Mouse (Mus musculus) gastrocnemius, adult 2 months (tissue): ENCODE results near the gene Actr3. TPM values are rescaled to one million over a fixed set of nuclear protein-coding genes. Genes with fewer than 3 reads are reported as not detected.

ENCODE experiments used
- DNase-seq: peaks from one replicate; pipeline ENCODE4 v3.0.0; 2022
- H3K27ac ChIP-seq: fragments of 200-600 bp; 2 replicates; pipeline ENCODE4 v1.8.1; 2022; ENCODE audit warnings: mild to moderate bottlenecking
- H3K4me3 ChIP-seq: fragments of 200-600 bp; 2 replicates; pipeline ENCODE4 v1.8.1; 2022; ENCODE audit warnings: mild to moderate bottlenecking, moderate library complexity
- CTCF ChIP-seq: fragments of 200-600 bp; IDR thresholded peaks from 2 replicates; pipeline ENCODE4 v1.8.1; 2022; ENCODE audit warnings: antibody characterized with exemption, mild to moderate bottlenecking, moderate library complexity
- intact Hi-C: fragments of 180-260 bp; cut with DNase I; formaldehyde crosslinking; loops from one replicate; pipeline ENCODE4 v1.15.1; 2025
- total RNA-seq, 2 experiments: library from RNA; stranded (reverse); gene quantifications; 2 replicates each; pipeline ENCODE4 v1.2.3; 2021

Gene Actr3
- total RNA-seq, 2 experiments from 2014 or later, result 35.6 to 45.1 TPM

GRCm38 (mm10) chr1:125464011-125464410, 28.5 kb upstream of the Actr3 start:
- DNase-seq, result no peak
- no peak for TF ChIP-seq CTCF

GRCm38 (mm10) chr1:125463349-125463748, 27.8 kb upstream of the Actr3 start:
- no peak for TF ChIP-seq CTCF
- H3K27ac ChIP-seq, result no peak overlapping the region
- intact Hi-C loops, result no loop called here

More at GRCm38 (mm10) chr1:125464011-125464410, 28.5 kb upstream of the Actr3 start:
- intact Hi-C loops, result no loop called here
- H3K27ac ChIP-seq, result no peak overlapping the region
- H3K4me3 ChIP-seq, result no peak overlapping the region

DNA sequence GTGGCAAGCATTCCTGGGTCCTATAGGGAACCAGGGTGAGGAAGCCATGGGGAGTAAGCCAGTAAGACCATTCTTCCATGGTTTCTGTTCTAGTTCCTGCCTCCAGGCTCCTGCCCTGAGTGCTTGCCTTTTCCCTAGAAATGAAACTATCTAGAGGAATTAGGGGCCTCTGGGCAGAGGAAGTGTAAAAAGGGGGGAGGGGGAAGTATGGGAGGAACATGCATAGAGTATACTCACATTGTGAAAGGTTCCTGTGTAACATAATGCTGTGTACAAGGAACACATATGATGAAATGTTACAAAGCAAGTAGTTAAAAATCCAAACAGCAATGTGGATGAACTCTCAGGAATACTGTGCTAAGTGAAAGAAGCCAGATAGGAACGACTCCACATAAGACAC, 27.4 kb upstream of the Actr3 start:
- no peak overlapping the region for H3K4me3 ChIP-seq
- intact Hi-C loops, result no loop called here
- TF ChIP-seq CTCF, result no peak
- no peak for DNase-seq
- no peak overlapping the region for H3K27ac ChIP-seq

More at GRCm38 (mm10) chr1:125463349-125463748, 27.8 kb upstream of the Actr3 start:
- DNase-seq, result no peak
- no peak overlapping the region for H3K4me3 ChIP-seq

DNA sequence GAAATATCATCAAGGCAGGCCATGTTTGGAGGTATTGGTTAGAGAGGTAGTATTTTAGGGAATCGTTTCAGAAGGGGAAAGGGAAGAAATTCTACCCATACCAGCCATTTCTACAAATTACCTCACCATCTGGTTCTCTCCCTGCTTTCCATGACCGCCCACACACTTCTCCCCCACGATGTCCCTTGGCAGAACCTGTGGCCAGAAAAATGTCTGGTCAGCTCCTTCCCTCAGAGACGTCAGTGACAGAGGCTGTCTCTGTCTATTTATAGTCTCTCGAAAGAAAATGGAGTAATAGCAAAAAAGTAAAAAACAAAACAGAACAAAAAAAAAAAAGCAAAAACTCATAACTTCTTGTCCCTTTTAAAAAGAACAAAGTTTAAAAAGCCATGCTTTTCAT, 23.0 kb upstream of the Actr3 start:
- Histone ChIP-seq H3K4me3 (no peak overlapping the region), H3K27ac (0 out of 2 replicates have a peak overlapping the region, but pooled peaks have one; percentile 13)
- intact Hi-C loops, result no loop called here
- peak; percentile 56 for DNase-seq
- no peak for TF ChIP-seq CTCF

DNA sequence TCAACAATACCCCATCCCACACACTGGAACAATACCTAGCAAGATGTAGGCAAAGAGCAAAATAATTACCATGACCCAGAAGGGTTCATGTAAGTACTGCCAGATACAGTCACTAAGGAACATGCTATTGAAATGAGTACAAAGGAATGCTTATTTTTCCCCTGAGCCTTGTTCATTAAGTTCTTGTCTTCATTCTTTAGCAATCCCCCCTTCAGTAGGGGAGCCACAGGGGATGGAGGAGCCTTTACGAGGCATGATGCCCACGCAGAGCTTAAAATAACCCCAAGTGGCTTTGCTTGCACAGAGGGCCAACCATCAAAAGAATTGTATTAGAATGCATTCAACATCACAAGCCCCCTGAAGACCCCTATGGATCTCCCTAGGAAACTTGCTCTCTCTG, 19.6 kb upstream of the Actr3 start:
- no peak overlapping the region for H3K27ac ChIP-seq
- intact Hi-C loops, result no loop called here
- no peak for DNase-seq
- no peak overlapping the region for H3K4me3 ChIP-seq
- TF ChIP-seq CTCF, result no peak

DNA sequence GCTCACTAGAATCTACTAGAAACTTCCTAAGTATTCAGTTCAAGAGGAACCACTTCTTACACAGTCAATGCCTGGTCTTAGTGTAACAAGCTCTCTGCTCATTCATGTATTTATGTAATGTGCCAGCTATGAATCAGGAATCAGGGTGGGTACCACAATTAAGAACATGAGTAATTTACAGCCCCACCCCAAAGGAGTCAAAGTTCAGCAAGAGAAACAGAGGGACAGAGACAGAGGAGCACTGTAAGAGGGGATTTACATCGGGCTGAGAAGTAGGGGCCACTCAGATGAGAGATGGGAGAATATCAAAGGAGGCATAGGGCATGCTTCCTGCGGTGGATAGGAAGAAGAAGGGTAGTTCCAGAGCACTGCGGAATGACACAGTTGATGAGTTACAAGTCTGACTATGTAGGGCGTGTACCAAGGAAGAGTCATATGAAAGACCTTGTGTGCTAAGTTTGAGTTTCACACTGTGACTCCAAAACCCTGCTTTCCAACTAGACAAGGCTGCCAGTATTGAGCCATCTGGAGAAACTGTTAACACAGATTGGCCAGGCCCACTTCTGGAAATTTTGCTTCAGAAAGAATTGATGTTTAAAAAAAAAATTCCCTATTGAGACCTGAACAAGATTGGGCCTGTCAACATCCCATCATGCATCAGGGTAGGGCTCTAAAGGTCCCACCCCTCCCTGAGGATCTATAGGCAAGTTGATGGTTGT, 14.9 kb upstream of the Actr3 start:
- intact Hi-C loops, result no loop called here
- Histone ChIP-seq H3K27ac (peak overlapping the region; percentile 58), H3K4me3 (no peak overlapping the region)
- no peak for TF ChIP-seq CTCF
- DNase-seq, result no peak

DNA sequence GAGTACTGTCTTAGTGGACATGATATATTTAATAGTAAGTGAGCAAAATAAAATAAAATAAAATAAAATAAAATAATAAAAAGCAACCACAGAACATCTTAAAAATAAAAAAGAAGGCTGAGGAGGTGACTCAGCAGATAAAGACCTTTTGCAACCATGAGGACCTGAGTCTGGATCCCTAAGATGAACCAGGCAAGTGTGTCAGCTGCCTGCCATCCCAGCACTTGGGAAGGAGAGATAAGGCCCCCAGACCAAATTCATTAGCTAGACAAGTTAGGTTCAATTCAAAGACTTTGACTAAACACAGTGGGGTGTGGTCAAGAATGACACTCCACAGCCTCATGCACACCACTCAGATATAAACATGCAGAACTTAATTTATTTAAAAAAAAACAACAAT, 12.4 kb upstream of the Actr3 start:
- intact Hi-C loops, result no loop called here
- H3K4me3 ChIP-seq, result no peak overlapping the region

GRCm38 (mm10) chr1:125441679-125442078, 6.2 kb upstream of the Actr3 start:
- Histone ChIP-seq H3K4me3 (no peak overlapping the region), H3K27ac (peak overlapping the region; percentile 48)
- intact Hi-C loops, result no loop called here
- TF ChIP-seq CTCF, result no peak
- no peak for DNase-seq

More for the DNA sequence above, 12.4 kb upstream of the Actr3 start:
- H3K27ac ChIP-seq, result no peak overlapping the region
- DNase-seq, result no peak
- TF ChIP-seq CTCF, result no peak

GRCm38 (mm10) chr1:125441251-125441650, 5.7 kb upstream of the Actr3 start:
- DNase-seq, result no peak
- no peak for TF ChIP-seq CTCF
- intact Hi-C loops, result no loop called here
- no peak overlapping the region for H3K4me3 ChIP-seq
- H3K27ac ChIP-seq, result peak overlapping the region; percentile 48

- no peak overlapping the region for H3K27ac ChIP-seq
- no peak for TF ChIP-seq CTCF
- no peak for DNase-seq
- no peak overlapping the region for H3K4me3 ChIP-seq
- intact Hi-C loops, result no loop called here
These were observed 4.0 kb upstream of the Actr3 start for GRCm38 (mm10) chr1:125439556-125439955.

DNA sequence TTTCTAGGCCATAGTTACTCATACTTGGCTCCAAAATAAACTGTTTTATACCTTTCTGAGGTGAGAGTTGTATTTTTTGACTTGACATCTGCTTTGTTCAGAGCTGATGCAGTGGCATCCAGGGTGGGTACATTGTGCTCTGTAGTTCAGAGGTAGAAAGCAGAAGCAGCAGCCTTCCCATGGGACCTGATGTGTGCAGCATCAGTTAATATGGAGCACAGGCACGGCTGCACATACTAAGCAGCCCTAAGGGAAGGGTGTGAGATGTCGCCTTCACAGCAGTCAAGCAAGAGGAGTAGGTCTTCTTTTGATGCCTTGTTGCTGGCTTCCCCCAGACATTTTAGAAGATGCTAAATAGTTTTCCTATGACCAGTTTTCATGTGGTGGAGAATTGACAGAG, 3.3 kb upstream of the Actr3 start:
- Histone ChIP-seq H3K27ac (no peak overlapping the region), H3K4me3 (no peak overlapping the region)
- TF ChIP-seq CTCF, result no peak
- no peak for DNase-seq
- intact Hi-C loops, result no loop called here

DNA sequence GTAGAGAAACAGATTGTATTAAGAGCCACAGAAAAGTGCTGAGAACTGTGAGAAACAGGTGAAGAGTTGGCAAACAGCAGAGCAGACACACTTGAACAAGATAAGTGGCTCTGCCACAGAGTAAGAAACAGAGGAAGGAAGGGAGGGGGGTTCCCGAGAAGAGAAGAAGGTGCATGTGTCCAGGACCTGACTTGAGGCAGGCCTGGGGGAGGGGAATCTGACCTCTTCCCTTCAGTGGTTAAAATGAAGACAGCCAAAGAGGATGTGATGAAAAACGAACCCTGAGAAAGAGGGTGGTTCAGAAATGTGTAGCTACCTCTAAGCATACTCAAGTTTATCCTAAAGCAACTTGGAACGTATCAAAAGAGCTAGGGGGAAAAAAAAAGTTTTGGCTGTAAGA, 2.4 kb upstream of the Actr3 start:
- no peak for DNase-seq
- Histone ChIP-seq H3K27ac (no peak overlapping the region), H3K4me3 (no peak overlapping the region)
- no peak for TF ChIP-seq CTCF
- intact Hi-C loops, result no loop called here

- no peak for DNase-seq
- no peak overlapping the region for H3K27ac ChIP-seq
- H3K4me3 ChIP-seq, result no peak overlapping the region
- TF ChIP-seq CTCF, result no peak
- intact Hi-C loops, result no loop called here
These were observed 1.6 kb upstream of the Actr3 start for GRCm38 (mm10) chr1:125437161-125437560.

- no peak for DNase-seq
- peak overlapping the region; percentile 98 for H3K27ac ChIP-seq
- intact Hi-C loops, result no loop called here
- TF ChIP-seq CTCF, result no peak
- peak overlapping the region; percentile 95 for H3K4me3 ChIP-seq
These were observed 534 bp downstream of the Actr3 start for GRCm38 (mm10) chr1:125435018-125435368.
